Mouse (Mus musculus): ENCODE data around the gene Synpr.

Gene Synpr

DNA sequence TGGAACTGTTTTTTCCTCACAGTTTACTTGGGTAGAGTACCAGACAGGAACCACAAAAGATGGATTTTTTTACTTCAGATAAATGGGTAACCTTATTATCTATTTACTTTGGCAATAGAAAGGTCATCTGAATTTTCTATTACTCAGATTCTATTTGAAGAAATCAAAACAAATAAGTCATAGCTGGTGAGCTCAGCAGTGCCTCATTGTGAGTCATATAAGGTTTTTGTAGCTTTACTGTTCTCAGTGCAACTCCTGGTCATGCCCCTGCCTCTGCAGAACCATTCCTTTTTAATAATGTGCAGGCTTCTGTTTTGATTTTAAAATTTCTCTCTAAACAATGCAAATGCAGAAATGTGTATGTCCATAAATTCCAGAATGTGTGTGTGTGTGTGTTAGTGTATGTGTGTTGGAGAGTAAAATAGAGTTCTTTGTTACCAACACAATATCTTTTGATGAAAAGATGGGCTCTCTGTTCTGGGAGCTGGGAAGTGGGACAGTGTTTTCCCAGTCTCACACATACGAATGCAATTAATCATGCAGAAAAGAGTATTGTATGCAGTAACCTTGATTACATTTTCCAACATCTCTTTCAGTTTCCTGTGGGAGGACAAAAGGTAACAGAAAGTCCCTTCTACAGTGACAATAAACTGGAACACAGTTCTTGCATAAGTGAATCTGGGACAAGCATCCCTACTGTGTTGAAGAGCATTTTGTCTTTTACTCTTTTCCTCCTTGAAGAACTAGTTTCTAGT lies 269.2 kb downstream of the Synpr start:
- no peak for DNase-seq

DNA sequence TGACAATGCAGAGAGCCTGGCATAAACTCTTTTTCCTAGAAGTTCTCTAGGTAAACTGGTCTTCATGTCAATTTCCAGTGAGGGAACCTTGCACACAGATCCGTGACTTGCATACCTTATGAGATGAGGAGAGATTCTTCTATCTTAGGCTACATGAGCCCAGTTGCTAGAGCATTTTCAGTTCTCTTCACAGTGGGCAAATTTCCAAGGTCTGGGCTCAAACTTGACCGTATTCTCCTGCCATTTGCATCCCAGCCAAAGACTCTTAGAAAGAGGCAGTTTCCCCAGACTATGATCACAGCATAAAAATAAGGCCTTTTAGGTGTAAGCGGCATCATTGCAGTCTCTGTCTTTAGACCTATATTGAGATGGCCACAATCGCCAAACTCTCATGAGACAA lies 270.1 kb downstream of the Synpr start:
- no peak for DNase-seq

- no peak for DNase-seq
Observed at GRCm38 (mm10) chr14:13558117-13558516, 273.5 kb downstream of the Synpr start.

DNA sequence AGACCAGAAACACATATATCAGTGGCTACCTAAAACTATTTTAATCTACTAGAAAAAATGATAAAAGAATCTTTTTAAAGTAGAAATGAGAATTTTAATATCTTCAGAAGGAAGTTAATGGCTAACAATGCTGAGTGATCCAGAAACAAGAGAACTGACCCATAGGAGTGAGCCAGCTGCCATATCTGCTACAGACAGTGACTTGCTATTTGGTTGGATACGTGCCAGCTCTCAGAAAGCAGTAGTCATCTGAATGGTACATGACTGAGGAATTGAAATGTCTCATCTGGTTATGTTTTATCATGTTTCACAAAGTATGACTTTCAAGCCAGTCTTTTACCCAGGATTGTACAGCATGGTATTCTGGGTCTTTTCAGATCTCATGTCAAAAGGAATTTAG lies 282.7 kb downstream of the Synpr start:
- DNase-seq = no peak

GRCm38 (mm10) chr14:13567996-13568395 lies 283.4 kb downstream of the Synpr start:
- no peak for DNase-seq

GRCm38 (mm10) chr14:13571941-13572340 lies 287.4 kb downstream of the Synpr start:
- DNase-seq = no peak

GRCm38 (mm10) chr14:13572530-13572929 lies 287.9 kb downstream of the Synpr start:
- DNase-seq = no peak

- no peak for DNase-seq
Observed at GRCm38 (mm10) chr14:13578101-13578500, 293.5 kb downstream of the Synpr start.

DNA sequence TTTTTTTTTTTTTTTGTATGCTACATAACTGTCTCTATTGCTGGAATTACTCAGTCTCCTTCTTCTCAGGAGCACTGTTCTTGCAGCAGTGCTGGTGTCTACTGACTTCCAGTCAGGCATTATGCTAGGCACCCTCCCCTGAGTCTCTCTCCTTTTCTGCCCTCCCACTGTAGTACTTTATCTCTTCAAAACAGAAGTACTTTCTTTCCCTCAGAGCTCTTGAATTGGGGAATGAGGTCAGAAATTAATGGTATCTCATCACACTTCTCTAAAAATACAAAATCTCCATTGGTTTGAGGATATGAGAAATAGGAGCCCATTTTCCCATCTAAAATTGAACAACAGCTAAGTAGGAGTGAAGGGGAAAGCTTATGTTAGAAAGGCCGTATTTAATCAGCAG lies 294.2 kb downstream of the Synpr start:
- DNase-seq = no peak

- no peak for DNase-seq
Observed at GRCm38 (mm10) chr14:13593321-13593940, 308.9 kb downstream of the Synpr start.

DNA sequence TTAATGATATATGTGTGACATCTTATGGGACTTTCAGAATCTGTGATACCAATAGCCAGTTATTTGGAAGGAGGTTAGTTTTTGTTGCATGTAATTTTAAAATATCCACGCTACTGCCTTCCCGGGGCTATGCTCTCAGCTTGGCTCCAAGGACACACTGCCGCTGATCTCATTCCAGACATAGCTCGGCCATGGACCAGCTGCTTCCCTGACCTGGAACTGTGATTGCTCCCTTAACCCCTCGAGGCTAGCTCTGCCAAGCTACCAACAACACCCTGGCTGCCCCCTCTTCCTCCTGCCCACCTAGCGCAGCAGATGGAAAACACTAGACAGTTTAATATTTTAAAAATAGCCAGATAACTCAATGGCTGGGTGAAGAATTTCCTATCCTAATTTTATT lies 311.7 kb downstream of the Synpr start:
- DNase-seq = no peak

- no peak for DNase-seq
Observed at GRCm38 (mm10) chr14:13597204-13597603, 312.6 kb downstream of the Synpr start.

DNA sequence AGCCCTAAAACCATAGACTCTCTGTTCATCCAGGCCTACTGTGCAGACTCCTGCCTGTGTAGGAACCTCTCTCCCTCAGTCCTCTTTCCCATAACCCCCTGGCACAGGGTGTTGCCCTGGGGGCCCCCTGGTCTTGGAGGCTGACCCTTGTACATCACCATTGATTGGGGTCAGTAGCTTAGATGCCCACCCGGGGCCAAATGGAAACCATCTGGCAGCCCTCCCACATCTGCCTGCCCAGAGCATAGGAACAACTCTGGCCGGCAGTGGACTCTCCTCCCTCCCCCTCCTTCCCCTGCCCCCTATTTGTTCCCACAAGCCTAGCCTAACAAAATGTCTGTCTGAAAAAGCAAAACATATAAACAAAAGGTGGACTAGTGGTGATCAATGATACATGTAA lies 336.0 kb downstream of the Synpr start:
- no peak for DNase-seq

GRCm38 (mm10) chr14:13649865-13650264 lies 365.3 kb downstream of the Synpr start:
- no peak for DNase-seq

GRCm38 (mm10) chr14:13651039-13651438 lies 366.5 kb downstream of the Synpr start:
- DNase-seq = no peak

GRCm38 (mm10) chr14:13651541-13652298 lies 367.1 kb downstream of the Synpr start:
- DNase-seq = no peak

Data from kidney, postnatal 14 days (tissue).